Mouse (Mus musculus) lung, postnatal 4 days (tissue): ENCODE data around the gene Inpp5d.

Source experiments
- DNase-seq, 2 experiments: peaks; one replicate each; pipeline ENCODE4 v3.0.0; 2021

Gene Inpp5d

GRCm38 (mm10) chr1:87625254-87626025, 5.3 kb downstream of the Inpp5d start:
- DNase-seq = no peak

- DNase-seq = peak; percentile 77 to 83
These were observed 6.2 kb downstream of the Inpp5d start for GRCm38 (mm10) chr1:87626344-87626743.

GRCm38 (mm10) chr1:87628085-87628484, 8.0 kb downstream of the Inpp5d start:
- no peak for DNase-seq

DNA sequence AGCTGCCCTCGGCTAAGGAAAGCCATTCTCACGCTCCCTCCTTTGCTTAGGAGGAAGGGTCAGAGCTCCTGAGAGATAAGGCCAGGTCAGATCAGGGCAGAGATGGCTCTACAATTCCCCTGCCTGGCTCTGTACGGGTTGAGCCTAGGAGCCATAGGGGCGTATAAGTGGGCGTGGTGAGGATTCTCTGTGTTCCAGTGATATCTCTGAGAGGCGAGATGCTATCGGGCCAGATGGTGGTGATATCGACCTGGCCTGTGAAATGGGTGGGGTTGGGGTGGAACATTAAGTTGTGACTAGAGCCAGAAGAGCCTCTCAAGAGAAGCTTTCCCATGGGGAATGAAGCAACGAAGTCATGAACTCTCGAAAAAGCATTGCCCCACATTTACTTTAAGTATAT, 11.5 kb downstream of the Inpp5d start:
- DNase-seq = no peak

GRCm38 (mm10) chr1:87632163-87632562, 12.1 kb downstream of the Inpp5d start:
- DNase-seq = no peak

DNA sequence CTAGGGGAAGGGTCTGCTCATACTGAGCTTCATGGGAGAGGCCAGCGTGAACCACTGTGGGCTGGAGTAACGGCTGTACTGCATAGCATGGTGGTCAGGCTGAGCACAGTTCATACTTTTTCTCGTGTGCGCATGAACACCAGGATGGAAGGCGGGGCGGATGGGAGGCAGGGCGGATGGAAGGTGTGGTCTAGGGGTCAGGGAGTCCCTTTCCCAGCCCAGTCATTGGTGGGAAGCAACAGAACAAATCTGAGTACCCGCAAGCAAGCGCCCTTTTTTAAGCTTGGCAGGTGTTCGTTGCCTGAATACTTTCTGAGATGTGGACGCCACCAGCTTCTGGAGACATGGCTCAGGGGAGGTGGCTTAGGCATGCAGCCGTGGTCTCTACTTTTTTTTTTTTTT, 16.6 kb downstream of the Inpp5d start:
- DNase-seq = no peak

GRCm38 (mm10) chr1:87637121-87637877, 17.2 kb downstream of the Inpp5d start:
- peak; percentile 47 to 56 for DNase-seq

- no peak for DNase-seq
These were observed 17.9 kb downstream of the Inpp5d start for GRCm38 (mm10) chr1:87637878-87638600.

DNA sequence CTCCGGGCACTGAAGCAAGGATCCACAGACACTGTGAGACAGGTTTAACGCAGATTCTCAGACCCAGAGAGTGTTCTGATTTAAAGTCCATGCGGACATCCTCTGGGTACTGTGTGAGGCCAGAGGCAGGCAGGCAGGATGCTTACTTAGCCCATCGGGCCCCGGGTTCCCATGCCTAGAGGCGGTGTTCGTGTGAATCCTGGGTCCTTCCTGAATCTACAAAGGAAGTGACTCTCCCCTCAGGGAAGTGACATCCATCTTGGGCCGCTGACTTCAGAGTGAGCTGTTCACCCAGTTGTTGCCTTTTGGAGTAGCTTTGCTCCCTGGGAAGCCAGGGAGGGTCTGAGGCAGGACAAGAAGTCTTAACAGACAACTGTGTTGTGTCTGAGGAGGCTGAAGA, 19.6 kb downstream of the Inpp5d start:
- DNase-seq = peak; percentile 44 to 61

DNA sequence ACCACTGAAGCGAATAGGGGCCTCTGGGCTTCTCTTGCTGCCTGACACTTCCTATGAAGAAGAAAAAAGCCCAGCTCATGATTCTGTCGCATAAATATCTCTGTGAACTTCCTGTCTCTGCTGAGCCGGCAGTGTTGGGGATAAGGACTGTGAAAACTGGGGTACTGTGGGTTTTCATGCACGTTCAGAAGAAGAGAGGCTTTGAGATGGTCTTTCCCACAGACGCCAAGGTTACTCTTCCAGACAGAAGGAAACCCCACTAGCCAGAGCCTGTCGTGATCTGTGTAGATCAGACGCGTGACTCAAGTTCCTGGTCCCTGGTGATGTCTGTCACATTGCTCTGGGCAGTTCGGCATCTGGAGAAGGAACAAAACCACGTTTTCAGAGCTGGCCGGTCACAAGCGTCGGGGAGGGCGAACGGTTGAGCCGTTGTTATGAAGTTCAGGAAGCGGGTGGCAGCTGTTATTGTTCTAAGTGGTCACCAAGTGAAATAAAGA, 20.1 kb downstream of the Inpp5d start:
- peak; percentile 71 to 82 for DNase-seq

GRCm38 (mm10) chr1:87643016-87643415, 22.9 kb downstream of the Inpp5d start:
- no peak for DNase-seq

- DNase-seq = no peak
These were observed 24.9 kb downstream of the Inpp5d start for GRCm38 (mm10) chr1:87645041-87645440.

DNA sequence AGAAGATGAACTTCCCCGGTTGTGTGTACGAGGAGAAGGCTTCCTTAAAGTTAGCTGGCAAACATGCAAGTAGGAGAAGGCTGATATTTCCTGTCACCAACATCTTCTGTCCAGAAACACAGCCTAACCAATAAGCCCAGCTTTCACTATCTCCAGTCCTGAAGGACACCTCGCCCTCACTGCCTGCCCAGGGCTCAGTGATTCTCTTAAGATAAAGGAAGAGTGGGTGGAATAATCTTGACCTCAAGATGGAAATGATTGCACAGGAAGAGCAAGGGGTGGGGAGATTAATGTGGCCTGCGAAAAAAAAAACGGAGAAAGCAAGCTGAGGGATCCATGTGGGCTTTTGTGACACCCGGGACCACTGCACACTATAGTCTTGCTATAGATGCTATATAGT, 25.6 kb downstream of the Inpp5d start:
- DNase-seq = no peak

DNA sequence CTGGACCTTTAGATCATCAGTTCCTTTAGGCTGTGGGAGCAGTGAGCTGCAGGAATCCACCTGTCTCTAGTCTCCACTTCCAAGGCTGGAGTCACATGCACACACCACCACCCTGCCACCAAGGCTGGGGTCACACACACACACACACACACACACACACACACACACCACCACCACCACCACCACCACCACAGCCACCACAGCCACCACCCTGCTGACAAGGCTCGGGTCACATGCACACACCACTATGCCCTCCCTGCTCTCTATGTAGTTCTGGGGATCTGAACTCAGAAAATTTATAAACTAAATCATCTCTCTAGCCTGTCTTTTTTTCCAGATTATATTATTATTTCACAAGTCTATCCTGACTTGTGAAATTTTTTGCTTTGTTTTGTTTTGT, 27.7 kb downstream of the Inpp5d start:
- no peak for DNase-seq

- no peak for DNase-seq
These were observed 28.5 kb downstream of the Inpp5d start for GRCm38 (mm10) chr1:87648657-87649056.

DNA sequence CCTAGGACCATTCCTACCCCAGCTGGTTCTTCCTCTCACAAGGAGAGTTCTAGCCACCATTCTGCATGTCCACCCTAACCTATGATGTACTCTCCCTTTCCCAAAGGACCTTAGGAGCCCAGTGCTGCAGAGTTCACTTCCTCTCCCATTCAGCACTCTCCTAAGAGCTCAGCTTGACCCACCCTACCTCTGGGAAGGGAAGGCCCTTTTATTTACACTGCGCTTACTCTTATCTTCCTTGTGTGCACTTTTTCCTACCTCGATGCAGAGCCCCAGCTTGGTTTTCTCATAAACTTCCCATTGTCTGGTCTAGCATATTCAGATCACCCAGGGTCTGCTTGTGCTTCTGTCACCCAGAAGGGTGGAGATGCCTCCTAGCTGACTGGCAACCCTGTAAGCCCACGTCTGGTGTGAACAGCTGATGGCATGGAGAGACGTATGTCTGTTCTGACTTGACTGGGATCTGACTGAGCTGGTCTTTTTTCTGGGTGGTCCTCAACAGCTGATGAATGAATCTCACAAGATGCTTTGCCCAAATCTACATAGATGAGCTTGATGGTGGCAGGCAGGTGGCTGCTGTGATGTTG, 29.2 kb downstream of the Inpp5d start:
- DNase-seq = no peak

DNA sequence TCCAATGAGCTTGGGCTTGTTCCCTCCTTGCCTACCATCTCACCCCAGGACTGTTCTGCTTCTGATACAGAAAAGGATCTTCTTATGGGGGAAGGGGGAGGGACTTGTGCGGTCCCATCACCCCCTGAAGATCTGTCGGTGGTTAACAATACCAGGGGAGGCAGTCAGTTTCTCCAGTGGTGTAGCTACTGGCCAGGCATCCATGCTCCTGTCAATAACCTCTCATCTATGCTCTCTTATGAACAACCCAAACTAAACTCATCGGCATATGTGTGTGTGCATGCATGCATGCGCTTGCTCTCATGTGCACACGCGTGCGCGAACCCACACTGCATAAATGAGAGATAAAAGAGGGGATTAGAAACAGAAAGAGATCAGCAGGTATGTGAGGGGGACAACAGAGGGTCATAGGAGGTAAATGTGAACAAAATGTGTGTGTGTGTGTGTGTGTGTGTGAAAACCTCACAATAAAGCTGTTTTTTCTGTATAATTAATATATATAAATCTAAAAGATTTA, 29.9 kb downstream of the Inpp5d start:
- DNase-seq = no peak

GRCm38 (mm10) chr1:87650611-87651079, 30.5 kb downstream of the Inpp5d start:
- DNase-seq = peak; percentile 67 to 78

GRCm38 (mm10) chr1:87651436-87651835, 31.3 kb downstream of the Inpp5d start:
- DNase-seq = no peak

- no peak for DNase-seq
These were observed 35.0 kb downstream of the Inpp5d start for GRCm38 (mm10) chr1:87655101-87655500.

GRCm38 (mm10) chr1:87658063-87658462, 38.0 kb downstream of the Inpp5d start:
- DNase-seq = peak; percentile 26 to 40

DNA sequence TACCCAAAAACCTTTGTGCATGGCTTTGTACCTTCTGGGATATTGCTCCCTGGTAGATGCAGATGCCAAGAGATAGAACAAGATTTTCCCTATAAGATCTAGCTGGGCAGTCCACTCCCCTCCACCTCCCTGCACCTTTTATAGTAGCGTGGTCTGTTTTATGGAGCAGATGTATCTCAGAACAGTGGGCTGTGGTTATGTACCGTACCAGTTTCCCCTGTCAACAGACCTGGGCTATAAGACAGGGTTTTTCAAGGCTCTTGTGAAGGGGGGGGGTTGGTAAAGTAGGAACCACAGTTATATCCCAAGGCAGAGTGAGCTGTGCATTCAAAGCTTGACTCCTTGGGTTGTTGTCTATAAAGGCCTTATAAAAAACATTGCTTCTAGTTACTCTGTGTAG, 38.4 kb downstream of the Inpp5d start:
- DNase-seq = no peak
